Mouse (Mus musculus) myocyte (in vitro differentiated cells): ENCODE data around the gene Unc119b.

Experiments used
- MAX ChIP-seq: IDR thresholded peaks from one replicate; pipeline ENCODE4 v1.6.1; 2011; ENCODE audit warnings: low read depth, mild to moderate bottlenecking, control low read depth
- POLR2A ChIP-seq: IDR thresholded peaks from one replicate; pipeline ENCODE4 v1.6.1; 2011; ENCODE audit warnings: low read depth, mild to moderate bottlenecking, control low read depth, moderate library complexity; ENCODE audit not compliant: insufficient read length

DNA sequence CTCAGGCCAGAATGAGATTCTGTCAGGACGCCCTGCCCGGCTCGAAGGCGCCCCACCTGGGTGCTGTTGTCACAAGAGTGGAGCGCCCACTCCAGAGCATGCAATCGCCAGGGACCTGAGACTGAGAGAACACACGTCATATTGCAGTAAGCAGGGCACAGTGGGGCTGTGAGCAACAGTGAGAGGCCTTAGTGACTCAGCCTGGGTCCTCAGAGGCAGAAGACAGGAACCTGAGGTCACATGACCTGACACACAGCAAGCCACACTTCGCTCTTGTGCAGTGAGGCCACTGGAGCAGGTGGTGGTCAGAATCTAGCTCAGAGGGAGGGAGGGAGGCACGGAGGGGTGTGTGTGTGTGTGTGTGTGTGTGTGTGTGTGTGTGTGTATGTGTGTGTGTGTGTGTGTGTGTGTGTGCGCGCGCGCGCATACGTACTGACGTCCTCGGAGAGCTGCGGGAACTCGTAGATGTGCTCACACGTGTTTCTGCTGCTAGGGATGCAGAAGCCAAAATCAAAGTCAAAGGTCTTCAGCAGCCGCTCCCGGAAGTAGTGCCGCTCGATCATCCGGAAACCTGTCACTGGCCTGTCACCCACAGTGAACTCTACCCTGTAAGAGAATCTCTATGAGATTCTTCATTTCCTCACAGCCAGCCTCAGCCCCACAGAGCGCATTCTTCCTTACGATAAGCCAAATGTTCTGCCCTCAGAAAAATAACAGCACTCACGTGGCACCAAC, 8.0 kb downstream of the Unc119b start:
- TF ChIP-seq POLR2A (no peak), MAX (no peak)
